Mouse (Mus musculus) hindbrain, embryonic 14.5 days (tissue): ENCODE results near the gene Naa20. TPM values are rescaled to one million over a fixed set of nuclear protein-coding genes. Genes with fewer than 3 reads are reported as not detected.

Source experiments
- ATAC-seq: fragments of 200-750 bp; cut with Nextera tagmentation; 2 replicates; pipeline ENCODE4 v1.8.0; 2017; ENCODE audit warnings: moderate number of reproducible peaks, mild to moderate bottlenecking, moderate TSS enrichment, moderate library complexity; ENCODE audit not compliant: low FRiP score
- DNase-seq: peaks from one replicate; pipeline ENCODE4 v3.0.0-alpha.2; 2015; ENCODE audit warnings: low spot score
- H3K27ac ChIP-seq: fragments of 300-500 bp; sonication (generic); 2 replicates; pipeline ENCODE4 v1.5.1; 2014; ENCODE audit warnings: mild to moderate bottlenecking, moderate library complexity
- H3K27me3 ChIP-seq: fragments of 300-500 bp; sonication (generic); 2 replicates; pipeline ENCODE4 v1.6.1; 2014; ENCODE audit warnings: mild to moderate bottlenecking, low read length, mixed read lengths; ENCODE audit not compliant: control insufficient read depth, insufficient read depth
- H3K36me3 ChIP-seq: fragments of 300-500 bp; sonication (generic); replicated peaks from 2 replicates; pipeline ENCODE4 v1.6.1; 2014; ENCODE audit not compliant: control insufficient read depth, insufficient read depth
- H3K4me1 ChIP-seq: fragments of 300-500 bp; sonication (generic); replicated peaks from 2 replicates; pipeline ENCODE4 v1.6.1; 2014; ENCODE audit warnings: antibody characterized with exemption, low read length, mixed read lengths; ENCODE audit not compliant: control insufficient read depth, insufficient read depth
- H3K4me2 ChIP-seq: fragments of 300-500 bp; sonication (generic); replicated peaks from 2 replicates; pipeline ENCODE4 v1.6.1; 2014; ENCODE audit warnings: mild to moderate bottlenecking, moderate library complexity
- H3K4me3 ChIP-seq: fragments of 300-500 bp; sonication (generic); replicated peaks from 2 replicates; pipeline ENCODE4 v1.5.1; 2014; ENCODE audit warnings: mild to moderate bottlenecking, low read length
- H3K9ac ChIP-seq: fragments of 300-500 bp; sonication (generic); 2 replicates; pipeline ENCODE4 v1.6.1; 2014
- H3K9me3 ChIP-seq: fragments of 300-500 bp; sonication (generic); 2 replicates; pipeline ENCODE4 v1.6.1; 2016; ENCODE audit warnings: low read length; ENCODE audit not compliant: control insufficient read depth
- WGBS: fragments of 180-500 bp; shearing (Covaris S2); extraction: QIAGEN DNeasy Blood & Tissue Kit; methylation state at CpG from one replicate; pipeline ENCODE4 v1.1.7; 2014; 5-methylcytosine and 5-hydroxymethylcytosine counted together
- polyA plus RNA-seq: library from polyadenylated mRNA; unstranded; fragments of >200 nt; fragmentation: Nextera tagmentation; extraction: Ambion mirVana; gene quantifications from 2 replicates; pipeline ENCODE4 v1.2.1, GENCODE M21; 2014

The Naa20 gene
- polyA plus RNA-seq, 1 experiment from 2014 or later: 138 TPM

- Histone ChIP-seq H3K4me1 (no peaks in the 10 kb centered on the region; the same call in 1 of the 2 replicates), H3K27ac (no peak overlapping the region), H3K4me3 (no peak overlapping the region), H3K4me2 (no peak overlapping the region), H3K9ac (no peak overlapping the region), H3K36me3 (peaks cover 34% of the 10 kb centered on the region), H3K9me3 (no peaks in the 10 kb centered on the region), H3K27me3 (no peaks in the 10 kb centered on the region)
- ATAC-seq (no peak), DNase-seq (peak; percentile 59)
- 16% methylated on average over 2 of the region's 2 CpGs for WGBS
These were observed 19.5 kb upstream of the Naa20 start for GRCm38 (mm10) chr2:145882398-145882797.

DNA sequence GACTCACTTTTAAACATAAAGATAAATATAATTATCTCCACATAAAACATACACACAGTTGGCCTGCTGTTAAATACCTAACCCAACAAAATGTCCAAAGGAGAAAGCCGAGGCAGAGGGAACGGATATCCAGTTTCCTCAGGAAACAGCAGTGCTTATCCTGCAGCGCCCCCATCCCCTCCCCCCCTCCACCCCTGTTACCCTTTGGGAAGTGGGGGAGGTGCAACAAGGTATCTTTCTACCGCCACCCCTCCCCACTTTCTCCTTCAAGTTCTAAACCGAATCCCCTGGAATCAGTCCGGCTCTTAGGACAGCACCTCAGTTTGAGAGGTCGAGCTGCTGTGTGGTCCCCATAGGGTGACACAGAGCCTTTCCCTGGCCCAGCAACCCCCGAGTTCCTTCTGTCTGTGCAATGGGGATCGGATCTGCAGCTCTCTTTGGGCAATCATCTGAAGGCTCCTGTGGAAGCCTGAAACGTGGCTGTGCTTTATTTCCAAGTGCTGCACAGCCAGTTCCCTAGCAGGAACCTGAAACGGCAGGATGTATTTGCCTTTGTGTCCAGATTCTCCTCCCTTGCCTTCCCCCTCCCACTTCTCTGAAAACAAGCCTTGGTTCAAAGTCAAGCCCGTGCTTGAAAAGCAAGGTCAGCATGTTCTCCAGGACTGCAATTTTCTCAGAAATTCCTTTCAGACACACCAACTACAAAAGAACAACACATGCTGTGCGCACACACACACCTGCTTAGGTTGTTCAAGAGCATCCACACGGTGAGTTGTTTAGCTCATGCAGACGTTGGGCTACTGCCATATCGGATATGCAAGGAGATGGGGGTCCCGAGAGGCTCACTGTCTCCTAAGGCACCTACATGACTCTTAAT is 17.6 kb upstream of the Naa20 start:
- H3K27ac ChIP-seq: peak overlapping the region; percentile 69

GRCm38 (mm10) chr2:145884913-145885785 is 16.8 kb upstream of the Naa20 start:
- Histone ChIP-seq H3K27ac (peak overlapping the region; percentile 34; the same call in 1 of the 2 replicates), H3K9ac (no peak overlapping the region), H3K4me1 (no peaks in the 10 kb centered on the region; the same call in 1 of the 2 replicates), H3K4me3 (no peak overlapping the region), H3K36me3 (peaks cover 19% of the 10 kb centered on the region), H3K4me2 (no peak overlapping the region), H3K9me3 (no peaks in the 10 kb centered on the region), H3K27me3 (no peaks in the 10 kb centered on the region)
- DNase-seq (no peak), ATAC-seq (no peak)
- WGBS: 81% methylated on average over 14 of the region's 14 CpGs

More for the DNA sequence above, 17.6 kb upstream of the Naa20 start:
- Histone ChIP-seq H3K9me3 (no peaks in the 10 kb centered on the region), H3K4me2 (no peak overlapping the region), H3K36me3 (peaks cover 23% of the 10 kb centered on the region), H3K9ac (no peak overlapping the region), H3K27me3 (no peaks in the 10 kb centered on the region), H3K4me1 (no peaks in the 10 kb centered on the region; the same call in 1 of the 2 replicates), H3K4me3 (no peak overlapping the region)
- 47% methylated on average over 17 of the region's 17 CpGs for WGBS
- ATAC-seq: no peak
- DNase-seq: no peak

GRCm38 (mm10) chr2:145887937-145888765 is 13.7 kb upstream of the Naa20 start:
- WGBS: 75% methylated on average over 14 of the region's 14 CpGs
- DNase-seq: no peak
- no peak overlapping the region for H3K4me2 ChIP-seq
- H3K36me3 ChIP-seq: peaks cover 13% of the 10 kb centered on the region
- no peaks in the 10 kb centered on the region for H3K27me3 ChIP-seq
- no peaks in the 10 kb centered on the region for H3K9me3 ChIP-seq
- no peak overlapping the region for H3K9ac ChIP-seq
- H3K4me3 ChIP-seq: no peak overlapping the region
- no peak overlapping the region for H3K27ac ChIP-seq
- H3K4me1 ChIP-seq: no peaks in the 10 kb centered on the region; the same call in 1 of the 2 replicates
- no peak for ATAC-seq

- Histone ChIP-seq H3K27me3 (no peaks in the 10 kb centered on the region), H3K4me2 (no peak overlapping the region), H3K4me3 (no peak overlapping the region), H3K27ac (peak overlapping the region; percentile 12; the same call in 1 of the 2 replicates), H3K9ac (no peak overlapping the region), H3K4me1 (no peaks in the 10 kb centered on the region; the same call in 1 of the 2 replicates), H3K9me3 (no peaks in the 10 kb centered on the region), H3K36me3 (peaks cover 13% of the 10 kb centered on the region)
- no peak for ATAC-seq
- DNase-seq: no peak
- WGBS: 71% methylated on average over 6 of the region's 6 CpGs
These were observed 13.0 kb upstream of the Naa20 start for GRCm38 (mm10) chr2:145888766-145889480.

- ATAC-seq: no peak
- WGBS: 86% methylated on average over 2 of the region's 2 CpGs
- Histone ChIP-seq H3K36me3 (peaks cover 6% of the 10 kb centered on the region), H3K4me3 (no peak overlapping the region), H3K4me1 (no peaks in the 10 kb centered on the region), H3K4me2 (no peak overlapping the region), H3K27me3 (no peaks in the 10 kb centered on the region), H3K9ac (no peak overlapping the region), H3K9me3 (no peaks in the 10 kb centered on the region), H3K27ac (no peak overlapping the region)
- DNase-seq: no peak
These were observed 11.3 kb upstream of the Naa20 start for GRCm38 (mm10) chr2:145890571-145890970.

DNA sequence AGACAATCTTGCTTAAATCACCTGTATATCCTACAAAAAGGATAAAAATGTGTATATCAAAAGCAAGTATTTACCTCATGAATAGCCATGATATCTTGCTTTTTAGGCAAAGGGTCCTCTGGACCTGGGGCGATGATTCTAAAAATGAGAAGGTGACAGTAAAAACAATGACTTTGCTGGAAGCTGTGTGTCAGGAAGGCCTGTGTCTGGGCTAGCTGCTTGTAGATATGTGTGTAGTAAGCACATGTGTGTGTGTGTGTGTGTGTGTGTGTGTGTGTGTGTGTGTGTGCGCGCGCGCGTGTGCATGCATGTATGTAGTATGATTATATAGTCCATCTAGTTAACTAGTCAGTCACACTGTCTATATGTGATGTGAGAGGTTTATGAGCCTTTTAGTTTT is 8.1 kb upstream of the Naa20 start:
- 94% methylated on average over 6 of the region's 6 CpGs for WGBS
- H3K4me2 ChIP-seq: no peak overlapping the region

DNA sequence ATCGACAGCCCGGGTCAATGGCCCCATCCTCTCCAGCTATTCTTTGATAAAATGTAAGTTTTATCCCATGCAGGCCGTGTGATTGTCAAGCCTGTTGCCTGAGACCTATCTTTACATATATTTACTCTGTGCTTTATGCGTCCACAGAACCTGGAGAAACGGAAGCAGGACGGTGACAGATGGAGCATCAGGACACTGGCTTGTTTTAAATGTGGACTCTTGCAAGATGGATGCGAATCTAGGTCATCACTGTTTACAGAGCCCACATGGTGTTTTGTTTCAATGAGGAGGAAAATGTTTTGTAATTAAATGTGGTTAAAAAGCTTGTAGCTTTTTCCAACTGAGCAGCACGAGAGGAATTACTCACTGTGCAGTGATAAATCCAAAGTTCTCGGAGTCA is 3.8 kb upstream of the Naa20 start:
- H3K4me1 ChIP-seq: no peaks in the 10 kb centered on the region
- DNase-seq: no peak
- H3K27ac ChIP-seq: no peak overlapping the region
- ATAC-seq: no peak
- no peak overlapping the region for H3K4me3 ChIP-seq
- WGBS: 81% methylated on average over 9 of the region's 9 CpGs
- H3K9ac ChIP-seq: no peak overlapping the region
- no peak overlapping the region for H3K4me2 ChIP-seq
- no peaks in the 10 kb centered on the region for H3K9me3 ChIP-seq
- H3K27me3 ChIP-seq: no peaks in the 10 kb centered on the region
- H3K36me3 ChIP-seq: no peaks in the 10 kb centered on the region

More for the DNA sequence above, 8.1 kb upstream of the Naa20 start:
- Histone ChIP-seq H3K4me3 (no peak overlapping the region), H3K27ac (no peak overlapping the region), H3K9ac (no peak overlapping the region), H3K4me1 (no peaks in the 10 kb centered on the region), H3K36me3 (no peaks in the 10 kb centered on the region), H3K9me3 (no peaks in the 10 kb centered on the region), H3K27me3 (no peaks in the 10 kb centered on the region)
- ATAC-seq (no peak), DNase-seq (no peak)
